Mouse (Mus musculus) urinary bladder, postnatal 10 days (tissue): ENCODE data around the gene Adprh.
"Not testable (repeated sequence)": the region's sequence is repeated elsewhere in the genome, so short reads cannot be mapped to it uniquely, and the experiment has no call there.

ENCODE experiments used
- DNase-seq: peaks from one replicate; pipeline ENCODE4 v3.0.0; 2022; ENCODE audit warnings: low spot score

Adprh gene

GRCm38 (mm10) chr16:38452442-38453202 is at the start of gene Adprh:
Gene Adprh (minus strand): TSS chr16:38452703.
- peak; percentile 82 for DNase-seq

- DNase-seq: no peak
Measured at GRCm38 (mm10) chr16:38496604-38497140, 44.2 kb upstream of the Adprh start.

- DNase-seq: no peak
Measured at GRCm38 (mm10) chr16:38493890-38494289, 41.4 kb upstream of the Adprh start.

GRCm38 (mm10) chr16:38492551-38492950 is 40.0 kb upstream of the Adprh start:
- no peak for DNase-seq

GRCm38 (mm10) chr16:38483582-38484309 is 31.2 kb upstream of the Adprh start:
- no peak for DNase-seq

GRCm38 (mm10) chr16:38482780-38483562 is 30.5 kb upstream of the Adprh start:
- no peak for DNase-seq

- no peak for DNase-seq
Measured at GRCm38 (mm10) chr16:38481327-38481726, 28.8 kb upstream of the Adprh start.

GRCm38 (mm10) chr16:38478296-38478695 is 25.8 kb upstream of the Adprh start:
- DNase-seq: no peak

- not testable (repeated sequence) for DNase-seq
Measured at GRCm38 (mm10) chr16:38477241-38477608, 24.7 kb upstream of the Adprh start.

- DNase-seq: no peak
Measured at GRCm38 (mm10) chr16:38476312-38477240, 24.1 kb upstream of the Adprh start.

GRCm38 (mm10) chr16:38475681-38476311 is 23.3 kb upstream of the Adprh start:
- no peak for DNase-seq

- DNase-seq: no peak
Measured at GRCm38 (mm10) chr16:38474677-38475286, 22.3 kb upstream of the Adprh start.

- DNase-seq: no peak
Measured at GRCm38 (mm10) chr16:38473661-38474060, 21.2 kb upstream of the Adprh start.

GRCm38 (mm10) chr16:38472507-38472873 is 20.0 kb upstream of the Adprh start:
- DNase-seq: no peak

GRCm38 (mm10) chr16:38471697-38472506 is 19.4 kb upstream of the Adprh start:
- no peak for DNase-seq

GRCm38 (mm10) chr16:38469437-38469836 is 16.9 kb upstream of the Adprh start:
- no peak for DNase-seq

GRCm38 (mm10) chr16:38468706-38469018 is 16.2 kb upstream of the Adprh start:
- no peak for DNase-seq

GRCm38 (mm10) chr16:38467917-38468705 is 15.6 kb upstream of the Adprh start:
- DNase-seq: no peak
